Mouse (Mus musculus) layer of hippocampus, adult 2 months (tissue): ENCODE measurements around the gene Fkbp2. TPM values are rescaled to one million over a fixed set of nuclear protein-coding genes. Genes with fewer than 3 reads are reported as not detected.
A peak's percentile ranks its signal among the peaks of the same experiment; 100 is the strongest.

Source experiments
- DNase-seq, 2 experiments: peaks; one replicate each; pipeline ENCODE4 v3.0.0; 2022; ENCODE audit warnings: low spot score in 2 of 2
- H3K27ac ChIP-seq: fragments of 200-600 bp; 2 replicates; pipeline ENCODE4 v1.8.1; 2022
- H3K4me3 ChIP-seq: fragments of 200-600 bp; 2 replicates; pipeline ENCODE4 v1.8.1; 2022; ENCODE audit warnings: mild to moderate bottlenecking
- CTCF ChIP-seq: fragments of 200-600 bp; conservative IDR thresholded peaks from 2 replicates; pipeline ENCODE4 v1.8.1; 2022; ENCODE audit warnings: antibody characterized with exemption, mild to moderate bottlenecking, moderate library complexity
- long read RNA-seq, 2 experiments: library from polyadenylated mRNA; stranded (forward); transcript quantifications; one replicate each; pipeline ENCODE4 v2.0.0; 2021; ENCODE audit warnings: borderline mapping rate in 2 of 2
- total RNA-seq, 2 experiments: library from RNA; stranded (reverse); gene quantifications; 2 replicates each; pipeline ENCODE4 v1.2.3; 2021

The Fkbp2 gene
- total RNA-seq: 10 to 100 TPM; 81.1 to 83.7 TPM
- long read RNA-seq, experiment 1, transcript Fkbp2-202 (6 exons, 664 nt): major isoform, 35 of 79 reads
- long read RNA-seq, experiment 1, transcript Fkbp2-201 (6 exons, 642 nt): minor isoform, 29 of 79 reads
- long read RNA-seq, experiment 1, partial matches to known transcripts: 11 of 79 reads
- long read RNA-seq, experiment 1, other reads (novel, unspliced or antisense): 2 of 79 reads
- long read RNA-seq, experiment 2, transcript Fkbp2-201 (6 exons, 642 nt): minor isoform, 34 of 104 reads
- long read RNA-seq, experiment 2, transcript Fkbp2-202 (6 exons, 664 nt): major isoform, 48 of 104 reads
- long read RNA-seq, experiment 2, partial matches to known transcripts: 11 of 104 reads
- long read RNA-seq, experiment 2, other reads (novel, unspliced or antisense): 7 of 104 reads

GRCm38 (mm10) chr19:6980381-6981093, at the start of gene Fkbp2:
Gene Fkbp2, minus strand, starts transcription at chr19:6980501.
- TF ChIP-seq CTCF: no peak
- H3K4me3 ChIP-seq: peak within 1 kb of the TSS; percentile 75
- peak within 1 kb of the TSS; percentile 98 for H3K27ac ChIP-seq
- peak; percentile 98 for DNase-seq

GRCm38 (mm10) chr19:7029531-7029930, 49.2 kb upstream of the Fkbp2 start:
- DNase-seq: no peak
- Histone ChIP-seq H3K4me3 (no peak overlapping the region), H3K27ac (no peak overlapping the region)
- TF ChIP-seq CTCF: no peak

GRCm38 (mm10) chr19:7020224-7020641, 39.9 kb upstream of the Fkbp2 start:
- DNase-seq: no peak
- H3K27ac ChIP-seq: no peak overlapping the region; the same call in 1 of the 2 replicates
- TF ChIP-seq CTCF: peak; percentile 81

GRCm38 (mm10) chr19:7019191-7019590, 38.9 kb upstream of the Fkbp2 start, which contains the start of gene Fermt3:
Gene Fermt3, minus strand, starts transcription at chr19:7019469.
- DNase-seq: no peak
- peak within 1 kb of the TSS; percentile 21 for H3K27ac ChIP-seq
- TF ChIP-seq CTCF: no peak
- no peak within 1 kb of the TSS; the same call in 1 of the 2 replicates for H3K4me3 ChIP-seq

More at GRCm38 (mm10) chr19:7020224-7020641, 39.9 kb upstream of the Fkbp2 start:
- H3K4me3 ChIP-seq: no peak overlapping the region

- DNase-seq: no peak
- 0 out of 2 replicates have a peak overlapping the region, but pooled peaks have one; percentile 18 for H3K27ac ChIP-seq
- H3K4me3 ChIP-seq: no peak overlapping the region; the same call in 1 of the 2 replicates
- no peak for TF ChIP-seq CTCF
These were observed 38.2 kb upstream of the Fkbp2 start for GRCm38 (mm10) chr19:7018546-7018945.

- no peak for TF ChIP-seq CTCF
- no peak for DNase-seq
- 0 out of 2 replicates have a peak overlapping the region, but pooled peaks have one; percentile 18 for H3K27ac ChIP-seq
- H3K4me3 ChIP-seq: no peak overlapping the region
These were observed 37.5 kb upstream of the Fkbp2 start for GRCm38 (mm10) chr19:7017541-7018457.

- no peak overlapping the region for H3K4me3 ChIP-seq
- TF ChIP-seq CTCF: no peak
- no peak for DNase-seq
- no peak overlapping the region for H3K27ac ChIP-seq
These were observed 34.3 kb upstream of the Fkbp2 start for GRCm38 (mm10) chr19:7014481-7015135.

GRCm38 (mm10) chr19:7013984-7014383, 33.7 kb upstream of the Fkbp2 start:
- no peak for TF ChIP-seq CTCF
- no peak overlapping the region for H3K27ac ChIP-seq
- no peak for DNase-seq
- H3K4me3 ChIP-seq: no peak overlapping the region

- Histone ChIP-seq H3K4me3 (no peak overlapping the region), H3K27ac (no peak overlapping the region)
- DNase-seq: no peak
- no peak for TF ChIP-seq CTCF
These were observed 32.1 kb upstream of the Fkbp2 start for GRCm38 (mm10) chr19:7012426-7012825.

GRCm38 (mm10) chr19:7006892-7007593, 26.7 kb upstream of the Fkbp2 start:
- DNase-seq: no peak
- TF ChIP-seq CTCF: no peak
- Histone ChIP-seq H3K4me3 (no peak overlapping the region), H3K27ac (no peak overlapping the region)

- no peak for TF ChIP-seq CTCF
- no peak overlapping the region for H3K4me3 ChIP-seq
- no peak for DNase-seq
- H3K27ac ChIP-seq: no peak overlapping the region
These were observed 19.2 kb upstream of the Fkbp2 start for GRCm38 (mm10) chr19:6999360-7000063.
